Mouse (Mus musculus): ENCODE results near the gene 2010005H15Rik.
"Not testable (repeated sequence)": the region's sequence is repeated elsewhere in the genome, so short reads cannot be mapped to it uniquely, and the experiment has no call there.

Gene 2010005H15Rik

DNA sequence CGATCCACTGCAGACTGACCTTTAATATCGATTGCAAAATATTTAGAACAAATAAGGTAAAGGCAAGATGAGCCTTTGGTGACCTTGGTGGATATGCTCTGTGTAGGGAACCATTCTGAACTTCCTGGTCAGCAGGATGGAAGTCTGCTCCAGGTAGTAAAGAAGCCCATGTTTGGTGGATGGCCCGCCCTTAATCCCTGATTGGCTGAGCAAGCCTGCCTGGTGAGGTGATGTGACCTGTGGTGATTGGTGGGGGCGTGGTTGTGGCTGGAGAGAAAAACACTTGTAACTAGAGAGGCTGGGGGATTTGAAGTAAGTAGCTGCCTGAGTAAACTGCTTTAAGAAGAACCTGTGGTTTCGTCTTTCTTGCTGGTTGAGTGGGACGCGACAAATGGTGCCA is at the start of gene 2010005H15Rik:
TSS of gene 2010005H15Rik (plus strand) at position 301 of the 400 bp plus-strand sequence.
- not testable (repeated sequence) for DNase-seq (ENCODE audit: low spot score)

DNA sequence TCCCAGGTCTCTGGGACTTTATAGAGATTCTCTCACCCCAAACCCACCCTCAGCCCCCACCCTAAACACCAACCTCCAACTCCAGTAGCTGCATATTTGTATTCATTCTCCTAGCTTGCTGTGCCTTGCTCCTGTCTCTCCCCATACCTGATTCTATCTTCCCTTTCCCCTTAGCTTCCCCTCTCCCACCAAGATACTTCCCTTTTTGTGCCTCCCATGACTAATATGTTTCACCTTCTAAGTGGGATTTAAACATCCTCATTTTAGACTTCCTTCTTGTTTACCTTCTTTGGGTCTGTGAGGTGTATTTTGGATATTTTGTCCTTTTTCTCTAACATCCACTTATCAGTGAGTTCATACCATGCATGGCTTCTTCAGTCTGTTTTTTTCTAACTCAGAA is 45.2 kb upstream of the 2010005H15Rik start:
- DNase-seq (ENCODE audit: low spot score) = no peak

DNA sequence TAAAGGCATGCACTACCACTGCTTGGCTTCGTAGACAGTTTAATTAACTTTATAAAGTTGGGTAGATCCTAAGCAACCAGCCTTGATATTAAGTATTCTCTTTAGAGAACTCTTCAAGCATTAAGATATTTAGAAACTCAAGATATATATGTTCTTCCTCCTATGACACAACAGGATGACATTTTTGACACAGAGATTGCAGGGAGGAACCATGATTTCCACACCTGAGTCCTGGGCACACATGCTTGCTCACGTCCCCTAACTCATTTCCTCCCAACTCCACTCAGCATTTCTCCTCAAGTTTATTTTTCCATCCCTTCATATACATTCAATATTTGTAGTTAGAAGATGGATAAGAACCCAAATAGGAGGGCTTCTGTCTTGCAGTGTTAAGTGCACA is 41.4 kb upstream of the 2010005H15Rik start:
- DNase-seq (ENCODE audit: low spot score) = no peak

DNA sequence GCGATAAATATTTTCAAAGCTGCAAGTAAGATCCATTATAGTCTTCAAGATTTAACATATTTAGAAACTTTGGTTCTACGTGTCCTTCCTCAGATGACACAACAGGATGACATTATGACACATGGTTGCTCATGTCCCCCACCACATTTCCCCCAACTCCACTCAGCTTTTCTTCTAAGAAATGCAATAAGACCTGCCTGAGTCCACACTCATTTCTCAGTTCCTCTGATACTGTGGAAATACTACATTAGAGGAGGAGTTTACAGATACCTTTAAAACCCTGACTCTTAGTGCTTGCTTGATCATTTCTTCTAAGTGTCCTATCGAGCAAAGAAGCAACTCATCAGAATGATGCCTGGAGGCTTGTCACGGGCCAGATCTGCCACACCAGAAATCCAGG is 37.4 kb upstream of the 2010005H15Rik start, which contains the start of gene Gm5483:
TSS of gene Gm5483 (plus strand) at position 301 of the 400 bp plus-strand sequence.
- DNase-seq (ENCODE audit: low spot score) = not testable (repeated sequence)

DNA sequence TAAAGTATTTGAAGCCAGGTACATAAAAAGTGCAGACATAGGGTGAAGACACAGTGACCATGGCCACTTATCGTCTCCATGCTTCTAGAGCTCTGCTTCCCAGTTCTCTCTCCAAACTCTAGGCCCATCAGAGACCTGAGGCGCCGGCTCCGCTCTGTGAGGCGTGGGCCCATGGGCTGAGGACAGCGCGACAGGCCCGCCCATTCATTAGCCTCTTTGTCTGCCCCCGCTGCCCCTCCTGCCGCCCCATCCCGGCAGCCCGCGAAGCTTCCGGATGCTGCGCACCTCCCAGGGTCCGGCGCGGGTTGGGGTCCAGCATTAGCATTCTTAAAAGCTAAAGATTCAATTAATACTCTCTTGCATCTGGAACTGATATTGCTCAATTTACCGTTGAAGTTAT is 22.0 kb upstream of the 2010005H15Rik start:
- DNase-seq (ENCODE audit: low spot score) = peak; percentile 7

DNA sequence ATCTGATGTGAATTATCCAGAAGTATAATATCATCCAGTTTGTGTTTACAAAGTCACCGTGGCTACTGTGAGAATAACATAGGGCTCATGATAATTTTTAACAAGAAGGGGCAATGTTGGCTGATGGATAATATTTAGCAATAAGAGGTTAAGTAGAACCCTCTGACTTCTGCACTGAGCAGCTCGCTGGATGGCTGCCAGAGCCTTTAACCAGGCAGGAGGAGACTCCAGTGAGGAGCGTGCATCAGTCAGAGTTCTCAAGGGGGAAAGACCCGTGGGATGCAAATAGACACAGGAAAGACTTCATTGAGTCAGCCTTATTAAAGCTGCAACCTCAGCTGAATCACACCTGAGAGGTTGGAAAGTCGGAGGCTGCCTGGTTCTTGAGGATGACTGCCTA is 17.4 kb upstream of the 2010005H15Rik start:
- no peak for DNase-seq (ENCODE audit: low spot score)

DNA sequence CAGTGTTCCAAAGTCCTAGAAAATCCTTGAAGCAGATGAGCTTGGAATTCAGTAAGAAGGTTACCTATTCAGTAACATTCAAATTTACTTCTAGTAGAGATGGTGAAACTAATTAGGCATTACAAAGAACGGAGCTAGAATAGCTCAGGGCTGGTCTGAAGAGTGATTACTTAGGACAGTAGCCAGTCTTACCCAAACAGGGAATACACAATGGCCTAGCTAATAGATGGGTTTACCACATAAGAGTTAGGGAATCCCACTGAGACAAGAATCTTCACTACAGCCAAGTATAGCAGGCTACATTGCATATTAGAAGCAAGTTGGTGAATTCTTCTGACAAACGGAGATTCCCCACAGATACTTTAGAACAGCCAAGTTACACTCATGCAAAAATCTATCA is 15.6 kb upstream of the 2010005H15Rik start:
- DNase-seq (ENCODE audit: low spot score) = not testable (repeated sequence)

DNA sequence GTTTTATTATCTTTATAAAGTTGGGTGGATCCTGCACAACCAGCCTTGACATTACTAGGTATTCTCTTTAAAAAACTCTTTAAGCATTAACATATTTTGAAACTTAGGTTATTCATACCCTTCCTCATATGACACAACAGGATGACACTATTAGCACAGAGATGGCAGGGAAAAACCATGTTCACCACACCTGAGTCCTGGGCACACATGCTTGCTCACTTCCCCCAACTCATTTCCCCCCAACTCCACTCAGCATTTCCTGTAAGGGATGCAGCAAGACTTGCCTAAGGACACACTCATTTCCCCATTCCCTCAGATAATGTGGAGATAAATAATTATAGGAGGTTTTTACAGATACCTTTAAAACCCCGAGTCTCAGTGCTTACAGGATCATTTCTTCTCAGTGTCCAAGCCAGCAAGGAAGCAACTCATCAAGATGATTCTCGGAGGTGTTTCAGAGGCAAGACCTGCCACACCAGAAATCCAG is 11.3 kb upstream of the 2010005H15Rik start, which contains the start of gene Gm5416:
TSS of gene Gm5416 (plus strand) at position 437 of the 487 bp plus-strand sequence.
- DNase-seq (ENCODE audit: low spot score) = no peak

DNA sequence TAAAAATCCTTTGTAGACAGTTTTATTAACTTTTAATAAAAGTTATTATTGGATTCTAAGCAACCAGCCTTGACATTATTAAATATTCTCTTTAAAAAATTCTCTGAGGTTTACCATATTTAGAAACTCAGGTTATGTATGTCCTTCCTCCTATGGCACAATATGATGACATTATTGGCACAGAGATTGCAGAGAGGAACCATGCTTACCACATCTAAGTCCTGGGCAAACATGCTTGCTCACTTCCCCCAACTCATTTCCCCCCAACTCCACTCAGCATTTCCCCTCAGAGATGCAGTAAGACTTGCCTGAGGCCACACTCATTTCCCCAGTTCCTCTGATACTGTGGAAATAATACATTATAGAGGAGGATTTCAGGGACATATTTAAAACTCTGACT is 39.3 kb downstream of the 2010005H15Rik start:
- not testable (repeated sequence) for DNase-seq (ENCODE audit: low spot score)

DNA sequence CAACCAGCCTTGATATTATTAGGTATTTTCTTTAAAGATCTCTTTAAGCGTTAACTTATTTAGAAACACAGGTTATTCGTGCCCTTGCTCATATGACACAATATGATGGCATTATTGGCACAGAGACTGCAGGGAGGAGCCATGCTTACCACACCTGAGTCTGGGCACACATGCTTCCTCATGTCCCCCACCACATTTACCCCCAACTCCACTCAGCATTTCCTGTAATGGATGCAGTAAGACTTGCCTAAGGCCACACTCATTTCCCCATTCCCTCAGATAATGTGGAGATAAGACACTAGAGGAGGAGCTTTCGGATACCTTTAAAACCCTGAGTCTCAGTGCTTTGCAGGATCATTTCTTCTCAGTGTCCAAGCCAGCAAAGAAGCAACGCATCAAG is 55.5 kb downstream of the 2010005H15Rik start, which contains the start of gene Stfa1:
TSS of gene Stfa1 (plus strand) at position 156 of the 400 bp plus-strand sequence.
- DNase-seq (ENCODE audit: low spot score) = not testable (repeated sequence)

DNA sequence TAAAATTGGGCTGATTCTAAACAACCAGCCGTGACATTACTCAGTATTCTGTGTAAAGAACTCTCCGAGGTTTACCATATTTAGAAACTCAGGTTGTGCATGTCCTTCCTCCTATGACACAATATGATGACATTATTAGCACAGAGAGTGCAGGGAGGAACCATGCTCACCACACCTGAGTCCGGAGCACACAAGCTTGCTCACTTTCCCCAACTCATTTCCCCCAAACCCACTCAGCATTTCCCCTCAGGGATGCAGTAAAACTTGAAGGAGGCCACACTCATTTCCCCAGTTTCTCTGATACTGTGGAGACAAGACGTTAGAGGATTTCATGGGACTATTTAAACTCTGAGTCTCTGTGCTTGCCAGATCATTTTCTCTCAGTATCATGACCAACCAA is 67.9 kb downstream of the 2010005H15Rik start:
- DNase-seq (ENCODE audit: low spot score) = no peak
